Mouse (Mus musculus): ENCODE data around the gene Ifitm10. TPM values are rescaled to one million over a fixed set of nuclear protein-coding genes. Genes with fewer than 3 reads are reported as not detected.
A peak's percentile ranks its signal among the peaks of the same experiment; 100 is the strongest.
"Not testable (repeated sequence)": the region's sequence is repeated elsewhere in the genome, so short reads cannot be mapped to it uniquely, and the experiment has no call there.

The Ifitm10 gene
- polyA plus RNA-seq, 1 experiment from 2014 or later: 2.2 TPM

- not testable (repeated sequence) for H3K36me3 ChIP-seq (replicated peaks; ENCODE audit: insufficient read depth, low read length); DNase-seq; H3K4me1 ChIP-seq (ENCODE audit: insufficient read depth); H3K4me3 ChIP-seq (ENCODE audit: low read depth, low read length); H3K9me3 ChIP-seq (ENCODE audit: low read length); ATAC-seq; H3K9ac ChIP-seq (replicated peaks); H3K27ac ChIP-seq (ENCODE audit: low read depth); H3K4me2 ChIP-seq (ENCODE audit: low read depth, low read length)
- peaks cover 13% of the 10 kb centered on the region; the same call in 1 of the 2 replicates for H3K27me3 ChIP-seq (ENCODE audit: insufficient read depth, low read length)
- TF ChIP-seq CTCF (IDR thresholded peaks at IDR 0.05; ENCODE audit: low read depth): 0 out of 2 replicates have a peak, but pooled peaks have one; percentile 4
- WGBS (ENCODE audit: insufficient replicate concordance): 62% methylated on average over 1 of the region's 1 CpGs
Measured at GRCm38 (mm10) chr7:142279291-142279690, 94.3 kb downstream of the Ifitm10 start.

GRCm38 (mm10) chr7:142278183-142278582, 95.4 kb downstream of the Ifitm10 start:
- ATAC-seq; H3K4me1 ChIP-seq (ENCODE audit: insufficient read depth): not testable (repeated sequence)
- whole genome bisulfite sequencing (ENCODE audit: insufficient replicate concordance): 0% methylated on average over 3 of the region's 3 CpGs

More at GRCm38 (mm10) chr7:142278183-142278582, 95.4 kb downstream of the Ifitm10 start:
- H3K4me3 ChIP-seq (ENCODE audit: low read depth, low read length); H3K27me3 ChIP-seq (ENCODE audit: insufficient read depth, low read length); H3K9me3 ChIP-seq (ENCODE audit: low read length); H3K4me2 ChIP-seq (ENCODE audit: low read depth, low read length); H3K36me3 ChIP-seq (replicated peaks; ENCODE audit: insufficient read depth, low read length); H3K27ac ChIP-seq (ENCODE audit: low read depth); H3K9ac ChIP-seq (replicated peaks): not testable (repeated sequence)
- TF ChIP-seq CTCF (IDR thresholded peaks at IDR 0.05; ENCODE audit: low read depth): peak; percentile 67
- peak; percentile 65 for DNase-seq

Other genes starting within 250 kb of the Ifitm10 start
- gene Gm39115, start 237.7 kb downstream of the Ifitm10 start, polyA plus RNA-seq (2015; fragmentation: Nextera tagmentation; extraction: Ambion mirVana): not detected in 2 replicates
- gene Gm45337, start 229.1 kb downstream of the Ifitm10 start, polyA plus RNA-seq (2015; fragmentation: Nextera tagmentation; extraction: Ambion mirVana): not detected in 2 replicates
- gene Gm29735, start 216.6 kb downstream of the Ifitm10 start, polyA plus RNA-seq (2015; fragmentation: Nextera tagmentation; extraction: Ambion mirVana): not detected in 2 replicates
- not detected in 2 replicates for gene Gm4553, start 208.0 kb downstream of the Ifitm10 start, polyA plus RNA-seq (2015; fragmentation: Nextera tagmentation; extraction: Ambion mirVana)
- not detected in 2 replicates for gene Krtap5-2, start 197.7 kb downstream of the Ifitm10 start, polyA plus RNA-seq (2015; fragmentation: Nextera tagmentation; extraction: Ambion mirVana)
- gene Gm10153, start 183.4 kb downstream of the Ifitm10 start, polyA plus RNA-seq (2015; fragmentation: Nextera tagmentation; extraction: Ambion mirVana): not detected in 2 replicates
- gene Krtap5-3, start 172.4 kb downstream of the Ifitm10 start, polyA plus RNA-seq (2015; fragmentation: Nextera tagmentation; extraction: Ambion mirVana): not detected in 2 replicates
- gene Gm7579, start 161.9 kb downstream of the Ifitm10 start, polyA plus RNA-seq (2015; fragmentation: Nextera tagmentation; extraction: Ambion mirVana): not detected in 2 replicates
- not detected in 2 replicates for gene Krtap5-5, start 143.8 kb downstream of the Ifitm10 start, polyA plus RNA-seq (2015; fragmentation: Nextera tagmentation; extraction: Ambion mirVana)
- gene Gm40460, start 132.7 kb downstream of the Ifitm10 start, polyA plus RNA-seq (2015; fragmentation: Nextera tagmentation; extraction: Ambion mirVana): not detected in 2 replicates
- not detected in 2 replicates for gene Gm2431, start 115.4 kb downstream of the Ifitm10 start, polyA plus RNA-seq (2015; fragmentation: Nextera tagmentation; extraction: Ambion mirVana)
- gene Gm4559, start 99.4 kb downstream of the Ifitm10 start, polyA plus RNA-seq (2015; fragmentation: Nextera tagmentation; extraction: Ambion mirVana): not detected in 2 replicates
- gene Krtap5-1, start 76.6 kb downstream of the Ifitm10 start, polyA plus RNA-seq (2015; fragmentation: Nextera tagmentation; extraction: Ambion mirVana): not detected in 2 replicates
- not detected in 2 replicates for gene Krtap5-4, start 70.2 kb downstream of the Ifitm10 start, polyA plus RNA-seq (2015; fragmentation: Nextera tagmentation; extraction: Ambion mirVana)
- gene Gm49369, start 8.9 kb upstream of the Ifitm10 start, polyA plus RNA-seq (2015; fragmentation: Nextera tagmentation; extraction: Ambion mirVana): not detected in 2 replicates
- 311 and 324 TPM in 2 replicates for gene Ctsd, start 14.3 kb upstream of the Ifitm10 start, polyA plus RNA-seq (2015; fragmentation: Nextera tagmentation; extraction: Ambion mirVana)
- gene Syt8, start 61.1 kb upstream of the Ifitm10 start, polyA plus RNA-seq (2015; fragmentation: Nextera tagmentation; extraction: Ambion mirVana): not detected in 2 replicates
- 6.9 and 72.7 TPM in 2 replicates for gene Tnni2, start 68.1 kb upstream of the Ifitm10 start, polyA plus RNA-seq (2015; fragmentation: Nextera tagmentation; extraction: Ambion mirVana)
- 31.5 and 33.6 TPM in 2 replicates for gene Lsp1, start 87.1 kb upstream of the Ifitm10 start, polyA plus RNA-seq (2015; fragmentation: Nextera tagmentation; extraction: Ambion mirVana)
- gene Tnnt3, start 125.1 kb upstream of the Ifitm10 start, polyA plus RNA-seq (2015; fragmentation: Nextera tagmentation; extraction: Ambion mirVana): 3.6 and 72.5 TPM in 2 replicates
- 18.7 and 19.3 TPM in 2 replicates for gene Mrpl23, start 158.9 kb upstream of the Ifitm10 start, polyA plus RNA-seq (2015; fragmentation: Nextera tagmentation; extraction: Ambion mirVana)